Mouse (Mus musculus) cortical plate, adult 2 months (tissue): ENCODE results near the gene Rnaseh2b.

Source experiments
- CTCF ChIP-seq: fragments of 200-500 bp; IDR thresholded peaks from 2 replicates; pipeline ENCODE4 v1.5.1; 2011; ENCODE audit warnings: mild to moderate bottlenecking, control low read depth, low read length; ENCODE audit not compliant: insufficient read depth; ENCODE audit errors: extremely low read depth
- POLR2A ChIP-seq: fragments of 200-500 bp; IDR thresholded peaks from 2 replicates; pipeline ENCODE4 v1.6.1; 2011; ENCODE audit warnings: mild to moderate bottlenecking, low read length, control low read depth; ENCODE audit not compliant: insufficient read depth; ENCODE audit errors: extremely low read depth

DNA sequence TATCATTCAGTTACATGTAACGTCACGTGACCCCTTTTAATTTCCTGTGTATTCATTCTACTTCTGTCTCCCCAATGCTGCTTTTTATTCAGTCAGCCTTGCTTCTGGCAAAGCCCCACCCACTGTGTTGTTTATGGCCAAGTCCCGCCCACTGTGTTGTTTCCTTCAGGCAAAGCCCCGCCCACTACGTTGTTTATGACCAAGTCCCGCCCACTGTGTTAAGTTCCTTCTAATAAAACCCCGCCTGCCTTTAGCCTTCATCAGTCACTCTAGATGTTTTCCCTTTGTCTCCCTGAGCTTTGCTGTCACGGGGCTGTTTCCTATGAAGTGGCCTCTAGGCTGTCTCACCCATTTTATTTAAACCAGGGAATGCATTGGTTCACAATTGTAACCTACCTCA lies 38.0 kb upstream of the Rnaseh2b start:
- TF ChIP-seq POLR2A = no peak
- no peak for TF ChIP-seq CTCF
